Mouse (Mus musculus): Measurements from ENCODE around the gene Ccdc74a. TPM values are rescaled to one million over a fixed set of nuclear protein-coding genes. Genes with fewer than 3 reads are reported as not detected.

Ccdc74a gene
- not detected for polyA plus RNA-seq (2014; fragmentation: Illumina TruSeq; extraction: RNeasy Lipid Tissue Mini Kit (QIAGEN cat#74804); ENCODE audit: low replicate concordance)

GRCm38 (mm10) chr16:17646310-17647114 lies at the start of gene Ccdc74a:
Gene Ccdc74a (plus strand): TSS chr16:17646470.

GRCm38 (mm10) chr16:17619198-17620105 lies 26.8 kb upstream of the Ccdc74a start, which contains the start of gene Smpd4:
Gene Smpd4 (plus strand): TSS chr16:17619354.

Other genes starting within 250 kb of the Ccdc74a start
- 115 TPM for gene Snap29, start 240.5 kb upstream of the Ccdc74a start, polyA plus RNA-seq (2014; fragmentation: Illumina TruSeq; extraction: RNeasy Lipid Tissue Mini Kit (QIAGEN cat#74804); ENCODE audit: low replicate concordance)
- gene Pi4ka, start 240.2 kb upstream of the Ccdc74a start, polyA plus RNA-seq (2014; fragmentation: Illumina TruSeq; extraction: RNeasy Lipid Tissue Mini Kit (QIAGEN cat#74804); ENCODE audit: low replicate concordance) = 10.9 TPM
- gene Crkl, start 194.5 kb upstream of the Ccdc74a start, polyA plus RNA-seq (2014; fragmentation: Illumina TruSeq; extraction: RNeasy Lipid Tissue Mini Kit (QIAGEN cat#74804); ENCODE audit: low replicate concordance) = 26.2 TPM
- not detected for gene Aifm3, start 156.9 kb upstream of the Ccdc74a start, polyA plus RNA-seq (2014; fragmentation: Illumina TruSeq; extraction: RNeasy Lipid Tissue Mini Kit (QIAGEN cat#74804); ENCODE audit: low replicate concordance)
- 7.3 TPM for gene Lztr1, start 137.8 kb upstream of the Ccdc74a start, polyA plus RNA-seq (2014; fragmentation: Illumina TruSeq; extraction: RNeasy Lipid Tissue Mini Kit (QIAGEN cat#74804); ENCODE audit: low replicate concordance)
- not detected for gene Thap7, start 115.3 kb upstream of the Ccdc74a start, polyA plus RNA-seq (2014; fragmentation: Illumina TruSeq; extraction: RNeasy Lipid Tissue Mini Kit (QIAGEN cat#74804); ENCODE audit: low replicate concordance)
- gene Lrrc74b, start 85.2 kb upstream of the Ccdc74a start, polyA plus RNA-seq (2014; fragmentation: Illumina TruSeq; extraction: RNeasy Lipid Tissue Mini Kit (QIAGEN cat#74804); ENCODE audit: low replicate concordance) = 0.45 TPM
- gene P2rx6, start 84.6 kb upstream of the Ccdc74a start, polyA plus RNA-seq (2014; fragmentation: Illumina TruSeq; extraction: RNeasy Lipid Tissue Mini Kit (QIAGEN cat#74804); ENCODE audit: low replicate concordance) = 0.22 TPM
- gene Slc7a4, start 63.3 kb upstream of the Ccdc74a start, polyA plus RNA-seq (2014; fragmentation: Illumina TruSeq; extraction: RNeasy Lipid Tissue Mini Kit (QIAGEN cat#74804); ENCODE audit: low replicate concordance) = 0.15 TPM
- 6.4 TPM for gene Smpd4, start 27.1 kb upstream of the Ccdc74a start, polyA plus RNA-seq (2014; fragmentation: Illumina TruSeq; extraction: RNeasy Lipid Tissue Mini Kit (QIAGEN cat#74804); ENCODE audit: low replicate concordance)
- gene Med15, start 86.4 kb downstream of the Ccdc74a start, polyA plus RNA-seq (2014; fragmentation: Illumina TruSeq; extraction: RNeasy Lipid Tissue Mini Kit (QIAGEN cat#74804); ENCODE audit: low replicate concordance) = 6.8 TPM
- gene Klhl22, start 113.1 kb downstream of the Ccdc74a start, polyA plus RNA-seq (2014; fragmentation: Illumina TruSeq; extraction: RNeasy Lipid Tissue Mini Kit (QIAGEN cat#74804); ENCODE audit: low replicate concordance) = 5.3 TPM
- not detected for gene Scarf2, start 150.8 kb downstream of the Ccdc74a start, polyA plus RNA-seq (2014; fragmentation: Illumina TruSeq; extraction: RNeasy Lipid Tissue Mini Kit (QIAGEN cat#74804); ENCODE audit: low replicate concordance)
- not detected for gene B830017H08Rik, start 186.7 kb downstream of the Ccdc74a start, polyA plus RNA-seq (2014; fragmentation: Illumina TruSeq; extraction: RNeasy Lipid Tissue Mini Kit (QIAGEN cat#74804); ENCODE audit: low replicate concordance)
- gene Car15, start 191.9 kb downstream of the Ccdc74a start, polyA plus RNA-seq (2014; fragmentation: Illumina TruSeq; extraction: RNeasy Lipid Tissue Mini Kit (QIAGEN cat#74804); ENCODE audit: low replicate concordance) = not detected
- gene Gm20518, start 245.2 kb downstream of the Ccdc74a start, polyA plus RNA-seq (2014; fragmentation: Illumina TruSeq; extraction: RNeasy Lipid Tissue Mini Kit (QIAGEN cat#74804); ENCODE audit: low replicate concordance) = not detected
- gene Tssk1, start 247.8 kb downstream of the Ccdc74a start, polyA plus RNA-seq (2014; fragmentation: Illumina TruSeq; extraction: RNeasy Lipid Tissue Mini Kit (QIAGEN cat#74804); ENCODE audit: low replicate concordance) = not detected